Mouse (Mus musculus): ENCODE results near the gene Osbpl3.

DNA sequence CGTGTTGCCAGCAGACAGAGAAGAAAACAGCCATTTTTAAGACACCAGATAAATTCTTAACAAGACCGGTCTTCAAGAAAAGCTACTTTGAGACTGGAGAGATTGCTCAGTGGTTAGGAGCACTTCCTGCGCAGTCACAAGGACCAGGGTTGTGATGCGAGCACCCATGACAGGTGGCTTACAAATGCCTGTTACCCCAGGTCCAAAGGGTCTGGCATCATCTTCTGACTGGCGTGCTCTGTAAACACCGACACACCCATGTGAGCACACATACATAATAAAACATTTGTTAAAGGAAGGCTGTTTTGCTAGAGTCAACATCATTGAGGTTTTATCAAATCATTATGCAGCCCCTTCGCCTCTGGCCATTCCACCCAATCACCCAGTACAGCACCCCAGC lies 176.4 kb downstream of the Osbpl3 start:
- no peak for TF ChIP-seq POLR2A (IDR thresholded peaks at IDR 0.05; ENCODE audit: insufficient read depth, low read length)
- no peak for TF ChIP-seq EP300 (IDR thresholded peaks at IDR 0.05; ENCODE audit: insufficient read depth, low read depth, low read length)
- no peak for TF ChIP-seq CTCF (IDR thresholded peaks at IDR 0.05; ENCODE audit: low read depth, low read length)

All from ES-Bruce4 (cell line).